Mouse (Mus musculus) thymus, postnatal 36 days (tissue): ENCODE data around the gene Marco.

Experiments
- DNase-seq, 2 experiments: peaks; one replicate each; pipeline ENCODE4 v3.0.0; 2022; ENCODE audit warnings: mixed read lengths in 2 of 2

The Marco gene

DNA sequence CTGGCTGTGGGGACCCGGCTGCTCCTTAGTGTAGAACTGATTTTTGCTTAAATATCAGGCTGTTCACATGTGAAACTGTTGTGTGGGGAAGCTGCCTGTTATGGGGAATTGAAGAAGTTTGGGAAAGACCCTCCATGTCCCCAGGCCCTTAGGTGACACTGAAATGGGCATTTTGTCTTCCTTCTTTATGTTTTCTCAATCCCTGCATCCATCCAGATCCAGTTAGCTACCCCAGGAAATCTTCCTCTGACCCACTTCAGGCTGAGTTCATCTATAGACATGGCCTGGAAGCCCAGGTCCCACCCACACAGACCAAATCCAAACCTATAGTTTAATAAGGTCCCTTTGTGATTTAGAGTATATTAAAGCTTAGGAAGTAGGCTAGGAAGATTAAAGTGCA, at the start of gene Marco:
Gene Marco (minus strand): TSS at position 101 of the 400 bp plus-strand sequence.
- DNase-seq: no peak

DNA sequence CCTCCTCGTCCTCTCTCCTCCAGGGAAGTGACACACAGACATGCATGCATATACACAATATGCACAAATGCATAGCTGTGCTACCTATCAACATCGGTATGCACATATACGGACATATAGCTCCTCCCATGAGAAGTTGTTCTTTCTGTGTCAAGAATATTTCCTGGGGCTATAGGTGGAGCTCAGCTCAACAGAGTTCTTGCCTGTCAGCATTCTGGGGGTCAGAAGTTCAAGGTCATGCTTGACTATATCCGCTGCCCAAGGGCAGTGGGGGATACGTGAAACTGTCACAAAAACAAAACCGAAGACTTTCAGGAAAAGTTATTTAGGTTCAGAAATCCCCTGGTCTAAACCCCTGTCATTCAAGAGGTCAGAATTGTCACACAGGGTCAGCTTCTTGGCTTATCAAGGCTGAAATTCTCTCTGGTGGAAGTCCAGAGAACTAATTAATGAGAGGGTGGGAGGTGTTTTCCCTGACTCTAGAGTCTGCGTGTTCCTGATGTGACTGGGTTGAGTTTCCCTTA, 34.7 kb upstream of the Marco start:
- no peak for DNase-seq

- DNase-seq: no peak
Observed at GRCm38 (mm10) chr1:120536998-120537397, 32.2 kb upstream of the Marco start.

DNA sequence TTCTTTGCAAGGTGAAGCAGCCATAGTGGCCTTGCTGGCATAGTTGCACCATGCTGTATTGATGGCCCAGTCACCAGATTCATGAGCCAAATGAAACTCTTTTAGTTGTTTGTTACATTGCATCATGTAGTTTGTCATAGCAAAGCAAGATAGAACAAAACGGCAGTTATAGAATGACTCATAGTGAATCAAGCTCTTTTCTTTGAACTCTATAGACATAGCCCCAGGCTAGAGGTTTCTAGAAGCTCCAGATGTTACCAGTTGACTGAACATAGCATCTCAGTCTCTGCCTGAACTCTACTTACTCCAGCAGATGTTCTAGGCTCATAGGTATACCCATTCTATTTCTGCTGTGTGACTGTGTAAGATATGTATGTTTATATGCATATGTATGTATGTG, 31.1 kb upstream of the Marco start:
- no peak for DNase-seq

- DNase-seq: no peak
Observed at GRCm38 (mm10) chr1:120532321-120532916, 27.6 kb upstream of the Marco start.

- no peak for DNase-seq
Observed at GRCm38 (mm10) chr1:120531770-120532169, 26.9 kb upstream of the Marco start.

DNA sequence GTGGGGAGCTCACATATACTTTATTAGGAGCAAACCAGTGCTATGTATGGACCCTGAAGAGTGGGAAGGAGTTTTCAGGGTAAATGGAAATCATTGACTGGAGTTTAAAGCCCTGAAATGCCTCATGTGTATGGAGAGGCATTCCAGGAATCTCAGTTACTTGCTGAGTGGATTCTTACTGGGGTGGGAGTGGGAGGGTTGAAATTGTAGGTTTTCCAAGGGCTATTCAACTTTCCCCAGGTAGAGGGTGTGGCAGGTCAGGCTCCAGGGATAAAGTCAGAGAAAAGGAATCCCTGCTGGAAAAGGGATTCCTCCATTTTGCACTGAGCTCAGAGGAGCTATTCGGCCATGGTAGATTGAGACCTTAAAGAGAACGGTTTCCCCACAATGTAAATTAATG, 25.1 kb upstream of the Marco start:
- no peak for DNase-seq

DNA sequence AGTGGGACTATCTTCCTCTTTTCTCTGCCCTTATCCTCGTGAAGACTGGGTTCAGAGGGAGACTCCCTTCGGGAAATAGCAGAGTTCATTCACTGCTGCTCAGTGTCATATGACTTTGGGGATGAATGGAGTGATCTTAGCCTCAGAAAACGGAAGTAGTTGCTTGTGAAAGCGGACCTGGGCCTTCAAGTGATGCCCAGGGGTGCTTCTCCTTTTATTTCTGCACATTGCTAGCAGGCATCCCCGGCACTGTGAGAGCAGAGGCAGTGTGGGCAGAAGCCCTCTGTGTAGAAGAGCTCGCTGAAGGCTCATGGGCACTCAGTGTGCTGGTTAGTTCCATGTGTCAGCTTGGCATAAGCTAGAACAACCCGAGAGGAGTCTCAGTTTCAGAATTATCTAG, 12.8 kb upstream of the Marco start:
- no peak for DNase-seq

DNA sequence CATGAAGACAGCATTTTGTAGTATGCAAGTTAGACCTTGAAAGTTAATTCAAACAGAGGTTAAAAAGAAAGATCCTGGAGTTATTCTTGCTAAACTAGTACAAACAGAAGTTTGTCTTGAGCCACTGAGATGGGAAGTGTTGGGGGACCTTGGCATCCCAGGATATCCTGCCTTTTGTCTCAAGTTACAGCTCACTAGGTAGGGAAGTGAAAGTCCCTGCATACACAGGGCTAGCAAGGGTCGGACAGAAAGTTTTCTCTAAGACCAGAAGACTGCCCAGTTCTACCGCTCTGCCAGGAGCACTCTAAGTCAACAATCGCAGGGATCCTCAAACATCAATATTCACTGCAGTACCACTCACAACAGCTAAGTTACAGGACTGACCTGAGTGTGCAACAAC, 5.5 kb upstream of the Marco start:
- DNase-seq: no peak

DNA sequence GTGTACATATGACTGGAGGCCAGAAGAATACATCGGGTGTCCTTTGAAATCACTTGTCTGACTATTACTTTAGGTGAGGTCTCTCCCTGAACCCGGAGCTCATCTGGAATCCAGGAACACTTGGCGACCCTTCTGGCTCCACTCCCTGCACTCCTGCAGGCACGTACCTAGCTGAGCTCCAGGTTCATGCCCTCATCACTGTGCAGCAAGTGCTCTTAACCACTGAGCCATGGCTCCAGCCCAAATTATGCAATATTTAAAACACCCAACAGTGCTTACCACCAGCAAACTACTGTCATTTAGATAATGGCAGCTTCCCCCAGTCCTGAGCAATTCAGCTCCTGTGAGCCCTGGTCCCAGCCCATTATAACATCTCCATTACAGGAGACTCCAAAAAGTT, 4.2 kb upstream of the Marco start:
- DNase-seq: no peak

- no peak for DNase-seq
Observed at GRCm38 (mm10) chr1:120504046-120504710, 646 bp downstream of the Marco start.

DNA sequence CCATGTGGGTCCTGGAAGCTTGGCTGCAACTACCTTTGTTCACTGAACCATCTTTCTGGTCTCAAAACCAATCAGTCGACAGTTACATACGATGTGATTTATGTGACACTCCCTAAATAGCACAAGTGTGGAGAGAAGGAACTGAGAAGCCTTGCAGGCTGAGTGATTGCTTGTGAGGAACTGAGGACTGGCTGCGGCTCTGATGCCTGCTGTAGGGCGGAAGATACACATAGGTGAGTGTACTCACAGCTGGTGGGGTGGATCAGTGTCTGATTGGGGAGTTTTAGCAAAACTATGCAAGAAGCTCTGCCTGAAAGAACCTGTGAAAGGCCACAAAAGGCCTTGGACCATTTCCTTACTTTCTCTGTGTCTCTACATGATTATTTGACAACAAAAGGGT, 3.3 kb downstream of the Marco start:
- no peak for DNase-seq

DNA sequence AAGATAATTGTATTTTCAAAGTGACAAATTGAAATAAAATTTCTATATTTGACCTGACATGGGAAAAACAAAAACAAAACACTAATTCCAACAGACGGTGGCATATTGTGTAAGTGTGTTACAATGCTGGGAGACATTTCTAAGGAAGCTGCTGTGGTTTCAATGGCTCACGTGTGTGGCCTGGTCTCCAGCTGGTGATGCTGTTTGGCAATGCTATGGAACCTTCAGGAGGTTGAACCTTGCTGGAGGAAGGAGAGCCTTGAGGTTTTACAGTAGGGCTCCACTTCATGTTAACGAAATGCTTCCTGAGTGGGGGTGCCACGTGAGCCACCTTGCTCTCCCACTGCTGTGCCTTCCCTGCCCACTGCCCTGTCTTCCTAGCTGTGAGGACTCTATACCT, 6.8 kb downstream of the Marco start:
- no peak for DNase-seq

DNA sequence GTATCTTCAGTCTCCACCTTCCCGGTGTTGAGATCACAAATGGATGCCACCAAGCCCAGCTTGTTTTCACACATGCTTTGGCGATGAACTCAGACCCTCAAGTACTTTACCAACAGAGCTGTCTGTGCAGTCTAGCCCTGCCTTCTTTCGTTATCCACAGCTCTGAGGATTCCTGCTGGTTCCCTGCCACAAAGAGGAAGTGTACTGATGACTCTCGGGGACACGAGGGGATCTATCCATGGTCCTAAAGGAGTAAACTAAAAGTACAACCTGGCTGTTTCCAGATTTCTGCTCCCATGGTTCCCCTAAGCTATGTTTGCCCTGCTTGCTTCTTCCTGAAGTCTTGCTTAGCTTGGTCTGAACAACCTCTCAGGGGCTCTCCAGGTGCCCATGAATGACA, 23.9 kb downstream of the Marco start:
- DNase-seq: no peak

DNA sequence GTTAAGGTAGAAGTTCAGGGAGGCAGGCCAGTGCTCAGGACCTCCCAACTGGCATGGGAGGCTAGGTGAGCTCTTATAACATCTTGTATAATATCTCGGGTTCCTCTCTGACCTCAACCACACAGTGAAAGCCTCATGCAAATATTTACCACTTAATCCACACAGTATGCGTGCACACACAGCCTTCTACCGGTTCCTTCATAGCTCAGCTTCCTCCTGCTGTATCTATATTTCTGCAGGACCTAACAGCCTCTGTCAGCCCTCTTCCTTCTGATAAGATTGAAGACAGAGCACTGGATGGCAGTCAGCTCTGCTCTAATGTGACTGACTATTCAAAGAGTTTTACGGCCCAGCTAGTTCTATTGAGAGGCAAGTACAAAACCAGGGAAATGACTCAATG, 30.0 kb downstream of the Marco start:
- no peak for DNase-seq

GRCm38 (mm10) chr1:120468891-120469290, 35.9 kb downstream of the Marco start:
- DNase-seq: peak; percentile 17 to 23

DNA sequence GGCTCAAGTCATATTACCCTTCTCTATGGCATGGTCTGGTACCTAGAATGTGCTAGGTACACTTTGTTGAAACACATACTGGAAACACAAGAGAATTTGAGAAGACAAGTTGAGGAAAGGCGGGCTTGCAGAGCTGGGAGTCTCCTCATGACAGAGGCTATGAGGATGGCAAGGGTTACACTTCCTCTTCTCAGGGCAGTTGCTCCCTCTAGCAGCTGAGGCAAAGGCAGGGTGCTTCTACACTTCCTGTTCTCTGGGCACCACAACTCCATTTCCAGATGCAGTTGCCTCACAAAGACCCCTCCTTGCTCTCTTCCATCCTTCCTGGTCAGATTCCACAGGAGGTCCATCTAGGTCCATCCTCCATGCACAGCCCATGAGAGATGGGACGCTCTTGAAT, 37.5 kb downstream of the Marco start:
- no peak for DNase-seq

DNA sequence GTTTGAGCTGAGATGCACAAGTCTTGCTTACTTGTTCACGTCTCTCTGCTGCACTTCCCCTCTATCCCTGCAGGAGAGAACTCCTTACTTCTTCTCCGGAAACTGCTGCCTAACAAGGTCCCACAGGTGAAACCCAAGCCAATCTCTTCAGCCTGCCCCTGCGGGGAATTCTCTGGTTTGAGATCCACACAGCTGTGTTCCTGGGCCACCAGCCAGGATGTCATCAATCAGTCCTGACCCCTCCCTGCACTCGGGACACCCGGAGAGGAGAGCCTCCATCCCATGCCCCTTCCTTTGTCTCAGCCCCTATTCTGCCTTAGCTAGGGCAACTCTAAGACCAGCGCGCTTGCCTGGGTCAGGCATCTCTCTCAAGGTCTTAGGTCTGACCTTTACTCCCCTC, 38.1 kb downstream of the Marco start:
- no peak for DNase-seq

- DNase-seq: no peak
Observed at GRCm38 (mm10) chr1:120459032-120459431, 45.8 kb downstream of the Marco start.

DNA sequence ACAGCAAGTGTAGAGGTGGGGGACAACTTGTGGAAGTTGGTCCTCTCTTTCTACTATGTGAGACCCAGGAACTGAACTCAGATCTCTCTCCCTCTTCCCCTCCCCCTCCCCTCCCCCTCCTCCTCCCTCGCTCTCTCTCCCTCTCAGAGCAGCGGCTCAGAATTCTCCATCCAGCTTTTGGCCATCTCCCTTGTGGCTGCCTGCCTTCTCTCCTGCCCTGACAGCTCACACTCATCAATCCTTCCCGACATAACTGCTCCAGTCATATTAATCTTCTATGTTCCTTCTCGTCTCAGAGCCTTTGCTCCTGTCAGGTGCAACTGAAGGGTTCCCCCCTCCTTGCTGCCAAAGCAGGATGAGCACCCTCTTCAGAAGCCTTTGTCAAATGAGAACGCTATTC, 46.3 kb downstream of the Marco start:
- no peak for DNase-seq

DNA sequence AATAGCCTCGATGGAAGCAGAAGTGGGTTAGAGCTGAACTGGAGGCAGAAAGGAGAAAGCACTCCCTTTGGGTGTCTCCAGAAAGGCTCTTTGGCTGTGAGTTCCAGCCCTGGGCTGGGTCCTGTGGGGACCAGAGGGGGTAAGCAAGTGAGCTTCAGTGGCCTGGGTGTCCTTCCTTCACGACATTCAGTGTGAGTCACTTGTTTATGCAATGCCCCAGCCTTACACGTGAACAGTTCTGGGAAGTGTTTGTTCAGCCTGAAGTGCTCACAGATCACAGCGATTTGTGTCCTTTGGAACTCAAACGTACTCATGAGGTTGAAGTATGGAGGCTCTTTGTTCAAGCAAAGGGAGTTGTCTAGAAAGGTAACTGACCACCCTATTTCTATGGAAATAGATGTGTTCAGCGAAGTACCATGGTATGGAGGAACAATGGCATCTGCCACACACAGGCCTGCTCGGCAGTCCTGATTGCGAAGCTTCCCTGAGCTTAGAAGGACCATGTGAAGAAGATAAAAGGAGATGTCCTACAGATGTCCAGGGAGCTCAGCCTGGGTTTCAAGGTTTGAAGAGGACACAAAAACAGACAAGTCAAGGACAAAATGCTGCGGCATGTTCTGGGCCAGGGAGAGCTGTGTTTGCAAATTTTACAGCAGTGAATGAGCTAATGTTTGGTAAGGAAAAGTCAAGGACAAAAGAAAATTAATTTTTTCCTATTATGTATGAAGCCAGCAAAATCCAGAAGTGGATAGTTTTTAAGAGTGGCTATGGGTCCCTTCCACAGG, 53.1 kb downstream of the Marco start:
- DNase-seq: no peak

- peak in 1 of 2 experiments; percentile 6 for DNase-seq
Observed at GRCm38 (mm10) chr1:120449662-120450061, 55.2 kb downstream of the Marco start.

GRCm38 (mm10) chr1:120443228-120443639, 61.6 kb downstream of the Marco start:
- no peak for DNase-seq

DNA sequence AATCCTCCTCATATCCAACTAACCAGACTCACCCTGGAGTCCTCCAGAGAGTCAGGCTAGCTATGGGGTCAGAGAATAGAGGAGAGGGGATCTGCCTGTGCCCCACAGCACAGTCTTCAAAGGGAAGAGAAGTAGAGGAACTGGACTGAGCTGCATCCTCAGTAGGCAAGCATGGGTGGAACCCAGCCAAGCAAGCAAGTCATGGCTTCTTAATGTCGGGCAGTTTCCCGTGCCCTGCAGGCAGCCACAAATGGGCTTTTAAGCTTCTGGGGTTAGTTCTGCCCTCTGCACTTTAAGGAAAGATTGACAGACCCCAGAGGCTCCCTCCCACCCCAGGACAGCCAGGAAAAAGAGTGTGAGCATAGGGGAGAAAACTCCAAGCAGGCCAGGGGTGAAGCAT, 63.2 kb downstream of the Marco start:
- DNase-seq: no peak
